Mouse (Mus musculus): ENCODE measurements around the gene Mark2.
A peak's percentile ranks its signal among the peaks of the same experiment; 100 is the strongest.

Gene Mark2

GRCm38 (mm10) chr19:7267091-7267741, 74.4 kb downstream of the Mark2 start, which contains the start of gene Rcor2:
TSS of gene Rcor2 (plus strand) at chr19:7267325.
- DNase-seq (ENCODE audit: low read depth, low spot score) = no peak

GRCm38 (mm10) chr19:7266421-7266831, 75.2 kb downstream of the Mark2 start:
- DNase-seq (ENCODE audit: low read depth, low spot score) = no peak

- DNase-seq (ENCODE audit: low read depth, low spot score) = no peak
These were observed 76.0 kb downstream of the Mark2 start for GRCm38 (mm10) chr19:7265478-7266191.

- DNase-seq (ENCODE audit: low read depth, low spot score) = no peak
These were observed 76.8 kb downstream of the Mark2 start for GRCm38 (mm10) chr19:7264766-7265331.

- DNase-seq (ENCODE audit: low read depth, low spot score) = no peak
These were observed 77.4 kb downstream of the Mark2 start for GRCm38 (mm10) chr19:7264088-7264765.

- DNase-seq (ENCODE audit: low read depth, low spot score) = no peak
These were observed 79.1 kb downstream of the Mark2 start for GRCm38 (mm10) chr19:7262592-7262991.

- DNase-seq (ENCODE audit: low read depth, low spot score) = no peak
These were observed 79.7 kb downstream of the Mark2 start for GRCm38 (mm10) chr19:7261964-7262363.

GRCm38 (mm10) chr19:7261476-7261875, 80.2 kb downstream of the Mark2 start:
- no peak for DNase-seq (ENCODE audit: low read depth, low spot score)

- DNase-seq (ENCODE audit: low read depth, low spot score) = no peak
These were observed 83.8 kb downstream of the Mark2 start for GRCm38 (mm10) chr19:7257881-7258280.

GRCm38 (mm10) chr19:7246021-7246420, 95.6 kb downstream of the Mark2 start:
- no peak for DNase-seq (ENCODE audit: low read depth, low spot score)

- peak; percentile 87 for DNase-seq (ENCODE audit: low read depth, low spot score)
These were observed 100.6 kb downstream of the Mark2 start, which contains the start of gene Naa40 for GRCm38 (mm10) chr19:7240782-7241690. TSS of gene Naa40 (minus strand) at chr19:7241183.

GRCm38 (mm10) chr19:7240291-7240690, 101.4 kb downstream of the Mark2 start:
- no peak for DNase-seq (ENCODE audit: low read depth, low spot score)

- DNase-seq (ENCODE audit: low read depth, low spot score) = no peak
These were observed 102.1 kb downstream of the Mark2 start for GRCm38 (mm10) chr19:7239574-7239973.

- DNase-seq (ENCODE audit: low read depth, low spot score) = no peak
These were observed 104.9 kb downstream of the Mark2 start for GRCm38 (mm10) chr19:7236742-7237141.

- no peak for DNase-seq (ENCODE audit: low read depth, low spot score)
These were observed 105.6 kb downstream of the Mark2 start for GRCm38 (mm10) chr19:7236011-7236410.

- no peak for DNase-seq (ENCODE audit: low read depth, low spot score)
These were observed 106.2 kb downstream of the Mark2 start for GRCm38 (mm10) chr19:7235461-7235860.

GRCm38 (mm10) chr19:7234537-7235221, 107.0 kb downstream of the Mark2 start:
- DNase-seq (ENCODE audit: low read depth, low spot score) = peak; percentile 68

GRCm38 (mm10) chr19:7226511-7226914, 115.1 kb downstream of the Mark2 start:
- DNase-seq (ENCODE audit: low read depth, low spot score) = no peak
